Mouse (Mus musculus) neutrophil, adult 83 days (primary cell): Measurements from ENCODE around the gene Kcnt2. TPM values are rescaled to one million over a fixed set of nuclear protein-coding genes. Genes with fewer than 3 reads are reported as not detected.

ENCODE experiments used
- total RNA-seq, 2 experiments: library from RNA; stranded (reverse); gene quantifications; one replicate each; pipeline ENCODE4 v1.2.4; 2023

The Kcnt2 gene
- under 1 TPM in 1 of 2 experiments, not detected in 1; 0.15 TPM for total RNA-seq

DNA sequence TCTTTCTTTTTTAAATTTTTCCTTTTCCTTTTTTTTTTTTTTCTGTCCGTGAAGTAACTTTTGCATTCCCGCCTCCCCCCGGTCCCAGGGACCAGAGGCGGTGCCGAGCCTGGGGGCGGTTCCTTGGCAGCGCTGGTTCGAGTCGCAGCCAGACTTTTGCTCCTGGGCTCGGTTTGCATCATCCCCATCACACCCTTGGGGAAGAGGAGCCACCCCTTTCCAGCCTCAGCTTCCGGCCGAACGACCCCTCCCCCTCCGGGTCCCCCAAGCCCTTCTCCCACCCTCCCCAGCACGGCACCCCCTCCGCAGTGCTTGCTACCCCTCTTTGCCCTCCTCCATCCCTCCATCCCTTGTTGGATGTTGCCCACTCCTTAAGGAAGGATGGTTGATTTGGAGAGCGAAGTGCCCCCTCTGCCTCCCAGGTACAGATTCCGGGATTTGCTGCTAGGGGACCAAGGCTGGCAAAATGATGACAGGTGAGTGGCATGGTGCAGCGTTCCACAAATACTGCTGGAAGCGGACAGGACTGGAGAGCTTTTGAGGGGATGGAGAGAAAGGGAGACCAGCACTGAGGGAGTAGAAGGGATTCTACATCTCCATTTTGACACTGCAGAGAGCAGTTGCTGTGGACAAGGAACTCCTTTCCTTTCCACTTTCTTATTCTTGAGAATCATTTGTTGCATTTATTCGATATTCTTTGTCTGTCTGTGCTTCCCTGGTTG, at the start of gene Kcnt2:
TSS of gene Kcnt2 (plus strand) at position 283 of the 722 bp plus-strand sequence.

Other genes starting within 250 kb of the Kcnt2 start
- 10 to 100 TPM; 11.6 to 16.5 TPM for gene Cfh, start 62.4 kb upstream of the Kcnt2 start, total RNA-seq